Mouse (Mus musculus): ENCODE data around the gene Aldh1a7.
"Not testable (repeated sequence)": the region's sequence is repeated elsewhere in the genome, so short reads cannot be mapped to it uniquely, and the experiment has no call there.

Gene Aldh1a7

DNA sequence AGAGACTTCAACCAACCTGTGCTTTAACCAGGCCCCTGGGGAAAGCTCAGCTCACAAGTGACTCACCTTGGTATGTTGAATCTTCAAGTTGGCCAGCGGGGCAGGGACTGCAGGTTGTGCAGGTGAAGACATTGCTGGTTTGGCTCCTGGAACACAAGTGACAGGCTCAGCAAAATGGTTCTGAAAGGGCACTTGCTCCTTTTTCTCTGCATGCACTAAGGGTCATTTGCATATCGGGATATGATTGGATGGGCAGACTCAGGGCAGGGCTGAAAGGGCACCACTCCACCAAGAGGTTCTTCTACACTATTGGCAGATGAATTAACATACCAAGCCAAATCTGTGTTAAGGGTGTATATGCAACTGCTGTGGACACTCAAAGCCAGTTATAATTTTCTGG, at the start of gene Aldh1a7:
TSS of gene Aldh1a7 (minus strand) at position 182 of the 400 bp plus-strand sequence.
- DNase-seq: peak; percentile 18 to 51

DNA sequence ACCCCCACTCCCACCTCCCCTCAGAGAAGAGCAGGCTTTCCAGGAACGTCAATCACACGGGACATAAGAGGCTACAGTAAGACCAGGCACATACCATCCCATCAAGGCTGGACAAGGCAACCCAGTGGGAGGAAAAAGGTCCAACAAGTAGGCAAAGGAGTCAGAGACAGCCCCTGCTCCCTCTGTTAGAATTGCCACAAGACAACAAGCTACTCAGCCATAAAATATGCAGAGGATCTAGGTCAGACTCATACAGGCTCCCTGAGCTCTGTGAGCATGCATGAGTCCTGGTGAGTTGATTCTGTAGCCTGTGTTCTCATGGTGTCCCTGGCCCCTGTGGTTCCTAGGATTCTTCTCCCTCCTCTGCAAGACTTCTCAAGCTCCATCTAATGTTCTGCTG, 48.3 kb upstream of the Aldh1a7 start:
- no peak for DNase-seq

DNA sequence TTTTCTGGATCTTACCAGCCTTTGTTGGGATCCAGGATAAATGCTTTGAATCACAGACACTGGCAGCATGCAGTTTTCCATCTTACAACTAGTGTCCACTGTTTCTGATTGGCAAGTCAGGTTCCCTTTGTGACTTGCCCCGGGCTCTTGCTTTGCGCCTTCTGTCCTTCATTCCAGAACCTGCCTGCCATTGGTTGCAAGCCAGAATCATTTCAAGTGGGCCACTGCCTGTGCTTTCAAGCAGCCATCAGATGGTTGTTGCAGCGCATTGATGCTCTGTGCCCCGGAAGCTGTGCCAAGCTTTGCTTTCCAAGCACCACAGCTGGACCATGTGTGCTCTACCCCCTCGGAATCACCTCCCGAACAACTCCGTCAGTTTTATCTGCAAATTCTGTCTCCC, 46.6 kb upstream of the Aldh1a7 start:
- no peak for DNase-seq

DNA sequence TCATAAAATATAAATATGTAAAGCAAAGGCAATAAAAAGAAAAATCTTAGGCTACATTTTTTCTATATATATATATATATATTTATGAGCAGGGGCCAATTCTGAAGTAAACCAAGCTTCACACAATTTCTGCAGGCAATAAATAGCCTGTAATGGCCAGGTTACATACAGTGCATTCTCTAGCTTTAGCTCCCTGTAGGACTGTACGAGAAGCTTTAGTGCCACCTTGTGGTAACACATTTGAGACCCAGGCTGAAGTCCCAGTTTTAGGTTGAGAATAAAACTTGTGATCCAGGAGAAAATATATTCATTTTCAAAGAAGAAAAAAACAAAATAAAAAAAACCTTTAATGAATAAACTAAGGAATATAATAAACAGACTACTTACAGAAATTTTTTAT, 36.9 kb upstream of the Aldh1a7 start:
- DNase-seq: peak in 1 of 2 experiments; percentile 43

DNA sequence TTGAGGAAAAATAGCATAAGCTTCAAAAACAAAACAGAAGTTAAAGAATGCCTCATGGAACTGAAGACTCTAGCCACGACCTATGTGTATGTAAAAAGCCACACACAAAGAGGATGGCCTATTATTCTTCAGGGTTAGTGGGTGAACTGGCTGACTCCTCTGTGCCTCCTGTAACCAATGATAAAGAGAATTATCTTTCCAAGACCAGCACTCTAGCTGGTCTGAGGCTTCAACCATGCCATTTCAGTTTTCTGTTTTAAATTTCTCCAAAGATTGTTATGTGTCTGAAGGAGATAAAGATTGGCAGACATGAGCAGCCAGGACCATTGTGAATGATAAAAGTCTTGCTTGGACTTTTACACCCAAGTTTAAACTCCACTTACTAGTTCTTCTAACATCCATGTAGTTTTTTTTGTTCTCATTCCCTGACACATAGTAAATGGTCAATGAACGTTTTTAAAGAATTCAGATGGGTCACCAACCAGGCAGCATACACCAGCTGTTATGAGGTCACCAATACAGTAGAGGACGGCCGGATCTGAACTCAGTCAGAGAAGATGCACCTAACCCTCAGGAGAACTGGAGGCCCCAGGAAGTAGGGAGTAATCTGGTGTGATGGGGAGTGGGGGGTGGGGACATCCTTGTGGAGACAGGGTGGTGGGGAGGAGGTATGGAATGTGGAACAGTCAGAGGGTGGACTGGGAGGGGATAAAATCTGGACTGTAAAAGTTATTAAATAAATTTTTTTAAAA, 34.5 kb upstream of the Aldh1a7 start:
- DNase-seq: no peak

- DNase-seq: no peak
Observed at GRCm38 (mm10) chr19:20761119-20761518, 33.8 kb upstream of the Aldh1a7 start.

- no peak for DNase-seq
Observed at GRCm38 (mm10) chr19:20744630-20745029, 17.3 kb upstream of the Aldh1a7 start.

DNA sequence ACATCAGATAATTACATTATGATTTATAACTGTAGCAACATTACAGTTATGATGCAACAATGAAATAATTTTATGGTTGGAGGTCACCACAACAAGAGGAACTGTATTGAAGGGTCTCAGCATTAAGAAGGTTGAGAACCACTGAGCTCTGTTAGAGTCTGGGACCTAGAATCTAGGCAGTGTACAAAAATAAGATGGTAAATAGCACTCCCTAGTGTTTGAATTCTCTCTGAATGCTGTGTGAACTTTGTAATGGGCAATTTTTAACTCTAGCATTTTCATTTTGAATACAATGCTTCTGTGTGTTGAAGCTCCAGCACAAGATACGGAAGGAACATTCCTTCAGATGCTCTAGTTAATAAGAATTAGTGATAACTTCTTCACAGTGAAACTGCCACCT, 916 bp upstream of the Aldh1a7 start:
- DNase-seq: no peak

DNA sequence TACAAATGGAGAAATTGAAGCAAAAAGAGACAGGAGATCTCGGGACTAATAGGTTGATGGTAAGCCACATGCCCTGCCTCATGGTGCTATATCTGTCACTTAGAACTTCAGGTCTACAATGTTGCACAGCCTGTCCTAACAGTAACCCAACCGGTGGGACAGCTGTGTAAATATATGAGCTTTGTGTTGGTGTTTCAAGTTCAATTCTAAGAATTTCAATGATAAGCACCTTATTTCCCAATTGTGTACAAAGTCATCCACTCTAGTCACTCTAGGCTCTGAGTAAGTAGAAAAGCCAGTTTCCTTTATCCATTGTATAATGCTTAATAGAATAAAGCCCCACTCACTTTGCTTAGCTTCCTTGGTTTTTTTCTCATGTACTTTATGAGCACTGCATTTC, 4.4 kb downstream of the Aldh1a7 start:
- DNase-seq: no peak

GRCm38 (mm10) chr19:20720298-20720697, 7.1 kb downstream of the Aldh1a7 start:
- no peak for DNase-seq

DNA sequence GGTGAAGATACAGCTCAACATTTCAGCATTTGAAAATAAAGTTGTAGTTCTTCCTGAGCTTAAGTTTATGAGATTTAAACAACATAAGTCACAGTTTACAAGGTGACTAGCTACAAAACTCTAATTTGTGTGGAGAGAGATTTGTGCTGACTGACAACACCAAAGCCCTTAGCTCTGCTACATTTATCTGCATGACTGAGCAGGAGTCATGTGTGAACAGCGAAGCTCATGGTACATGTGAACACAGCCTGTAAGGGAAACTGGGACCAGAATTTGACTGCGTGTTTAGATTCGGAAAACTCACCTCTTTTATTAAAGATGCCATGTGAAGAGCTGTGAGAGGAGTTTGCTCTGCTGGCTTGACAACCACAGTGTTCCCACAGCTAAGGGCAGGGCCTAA, 11.7 kb downstream of the Aldh1a7 start:
- peak; percentile 15 to 36 for DNase-seq

DNA sequence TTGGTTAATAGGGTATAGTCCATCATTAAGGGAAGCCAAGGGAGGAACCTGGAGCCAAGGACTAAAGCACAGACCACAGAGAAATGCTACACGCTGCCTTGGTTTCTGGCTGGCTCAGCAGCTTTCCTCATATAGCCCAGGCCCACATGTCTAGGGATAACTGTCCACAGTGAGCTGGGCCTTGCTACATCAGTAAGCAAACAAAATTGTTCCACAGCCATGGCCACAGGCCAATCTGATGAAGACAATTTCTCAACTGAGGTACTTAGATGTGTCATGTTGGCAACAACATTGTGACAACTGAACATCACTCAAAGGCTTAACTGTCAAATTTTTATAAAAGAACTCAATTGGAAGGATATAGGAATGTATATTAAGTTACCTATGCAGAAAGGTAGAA, 12.3 kb downstream of the Aldh1a7 start:
- no peak for DNase-seq

DNA sequence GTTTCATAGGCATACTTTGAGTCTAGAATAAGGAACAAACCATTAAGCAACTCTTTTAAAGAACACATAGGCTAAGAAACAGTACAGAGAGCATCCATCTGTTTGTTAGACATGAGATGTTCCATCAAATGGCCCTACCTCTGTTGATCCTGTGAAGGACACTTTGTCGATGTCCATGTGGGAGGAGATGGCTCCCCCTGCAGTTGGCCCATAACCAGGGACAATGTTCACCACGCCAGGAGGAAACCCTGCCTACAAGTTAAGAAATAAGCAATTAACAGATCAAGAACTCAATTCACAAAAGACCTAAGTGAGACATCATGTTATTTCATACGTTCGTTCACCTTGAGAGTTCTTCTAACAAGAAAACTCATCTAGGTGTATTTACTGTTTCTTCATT, 12.8 kb downstream of the Aldh1a7 start:
- no peak for DNase-seq

DNA sequence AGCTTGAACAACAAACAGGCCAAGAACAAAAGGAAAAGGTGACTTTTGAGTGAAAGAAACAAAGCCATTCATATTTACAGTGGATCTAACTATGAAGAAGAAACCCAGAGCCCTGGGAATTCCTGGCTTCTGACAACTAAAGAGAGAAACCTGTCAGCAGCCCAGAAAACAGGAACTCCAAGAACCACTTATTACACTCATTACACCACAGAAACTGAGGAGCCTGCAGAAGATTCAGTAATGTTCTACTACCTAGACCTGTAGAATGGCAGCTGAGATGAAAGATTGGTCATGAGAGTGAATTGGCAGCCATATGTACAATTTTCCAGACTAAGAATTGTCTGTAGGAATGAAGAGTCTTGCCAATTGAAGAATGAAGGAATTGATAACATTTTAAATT, 20.2 kb downstream of the Aldh1a7 start:
- no peak for DNase-seq

DNA sequence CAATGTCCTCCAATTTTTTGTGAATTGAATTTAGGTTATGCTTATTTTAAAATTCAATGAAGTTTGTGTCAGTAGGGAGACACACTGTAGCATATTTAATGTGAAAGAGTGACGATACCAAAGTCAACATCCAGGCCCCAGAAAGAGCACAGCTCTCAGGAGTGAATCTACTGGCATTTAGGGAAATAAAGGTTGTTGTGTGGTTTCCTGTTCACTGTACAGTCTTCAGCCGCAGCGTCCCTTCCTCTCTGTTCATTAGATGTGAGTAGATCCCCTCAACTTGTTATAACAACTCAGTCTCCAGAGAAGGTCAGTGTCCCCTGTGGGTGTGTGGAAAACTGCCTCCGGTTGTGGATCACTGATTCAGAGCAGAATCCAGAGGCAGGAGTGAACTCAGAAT, 20.6 kb downstream of the Aldh1a7 start:
- DNase-seq: peak; percentile 3 to 35

DNA sequence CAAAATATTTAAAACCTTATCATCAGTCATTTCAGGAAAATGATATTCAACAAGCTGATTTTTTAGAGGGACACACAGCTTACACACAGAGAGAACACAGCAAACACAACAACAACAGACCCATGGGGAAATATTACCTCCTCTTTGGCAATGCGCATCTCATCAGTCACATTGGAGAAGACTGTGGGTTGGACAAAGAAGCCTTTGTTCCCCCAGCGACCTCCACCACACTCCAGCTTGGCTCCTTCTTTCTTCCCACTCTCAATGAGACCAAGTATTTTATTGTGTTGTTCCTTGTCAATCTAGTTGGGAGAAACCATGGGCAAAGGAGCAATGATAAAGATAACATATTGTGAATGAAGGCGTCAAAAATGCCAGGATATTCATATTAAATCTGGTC, 25.3 kb downstream of the Aldh1a7 start:
- DNase-seq: no peak

- no peak for DNase-seq
Observed at GRCm38 (mm10) chr19:20677697-20678355, 49.5 kb downstream of the Aldh1a7 start.

- DNase-seq: peak; percentile 30 to 60
Observed at GRCm38 (mm10) chr19:20654141-20654873, 73.1 kb downstream of the Aldh1a7 start.

- DNase-seq: no peak
Observed at GRCm38 (mm10) chr19:20653082-20653676, 74.2 kb downstream of the Aldh1a7 start.

GRCm38 (mm10) chr19:20650008-20650407, 77.4 kb downstream of the Aldh1a7 start:
- DNase-seq: peak in 1 of 2 experiments; percentile 3

DNA sequence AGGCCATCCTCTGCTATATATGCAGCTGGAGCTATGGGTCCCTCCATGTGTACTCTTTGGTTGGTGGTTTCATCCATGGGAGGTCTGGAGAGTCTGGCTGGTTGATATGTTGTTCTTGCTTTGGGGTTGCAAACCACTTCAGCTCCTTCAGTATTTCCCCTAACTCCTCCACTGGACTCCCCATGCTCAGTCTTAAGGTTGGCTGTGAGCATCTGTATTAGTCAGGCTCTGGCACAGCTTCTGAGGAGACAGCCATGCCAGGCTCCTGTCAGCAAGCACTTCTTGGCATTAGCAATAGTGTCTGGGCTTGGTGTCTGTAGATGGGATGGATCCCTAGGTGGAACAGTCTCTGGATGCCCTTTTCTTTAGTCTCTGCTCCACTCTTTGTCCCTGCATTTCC, 79.9 kb downstream of the Aldh1a7 start:
- DNase-seq: not testable (repeated sequence)

DNA sequence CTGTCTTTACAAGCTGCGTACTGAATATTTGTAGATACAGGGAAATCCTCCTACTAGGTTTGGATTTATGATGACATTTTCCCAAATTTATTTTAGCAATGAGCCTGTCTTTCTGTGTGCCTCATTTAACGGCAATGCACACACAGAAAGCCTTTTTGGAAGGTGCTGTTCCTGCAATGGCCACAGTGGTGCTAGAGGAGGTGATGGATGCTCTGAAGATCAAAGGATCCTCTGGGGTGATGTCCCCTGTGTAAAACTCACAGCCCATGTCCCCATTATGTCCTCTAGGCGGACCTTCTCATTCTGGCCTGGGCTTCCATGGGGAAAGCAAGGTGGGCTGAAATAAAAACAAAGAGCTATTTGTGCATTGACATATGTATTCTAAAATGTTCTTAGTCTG, 83.0 kb downstream of the Aldh1a7 start:
- no peak for DNase-seq
